Comparison of ENCODE assay signal across 11 mouse cellular contexts in the genomic region with DNA sequence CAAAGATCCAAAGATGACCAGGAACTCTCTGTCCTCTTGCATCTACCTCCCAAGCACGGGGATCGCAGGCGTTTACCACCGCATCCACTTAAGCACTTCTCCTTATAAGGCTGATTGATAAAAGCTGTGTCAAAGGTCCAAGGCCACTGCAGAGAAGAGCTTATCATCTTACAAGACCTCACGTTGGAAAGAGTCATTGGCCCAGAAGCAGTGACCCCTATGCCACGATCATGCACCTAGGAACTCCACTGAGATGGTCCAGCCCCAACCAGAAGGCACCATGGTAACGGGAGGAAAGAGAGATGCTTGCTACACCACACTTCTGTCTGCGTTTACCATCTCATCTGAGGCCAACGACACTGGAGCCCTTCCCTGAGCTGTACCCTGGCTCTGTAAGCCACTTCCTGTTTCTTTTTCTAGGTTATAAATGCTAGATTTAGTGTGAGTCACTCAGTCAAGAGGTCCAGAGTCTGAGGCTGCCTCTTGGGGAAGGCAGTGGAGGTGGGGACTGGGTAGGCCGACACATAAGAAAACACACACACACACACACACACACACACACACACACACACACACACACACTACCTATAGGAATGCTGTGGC.
DNase-seq lines count a peak whose midpoint lies in the region; ATAC-seq and TF ChIP-seq lines count a peak whose summit lies in the region.
"Had no signal": no experiment of that assay in that cellular context is flagged by ENCODE, and none has a peak within 500 bp of the region (broad histone marks: within the 10 kb centered on the region; RNA-seq: fewer than 3 reads in every experiment).

No protein-coding gene starts in this region.

- no peak for TF ChIP-seq CTCF in heart, adult 2 months (IDR thresholded peaks at IDR 0.05)
- TF ChIP-seq CTCF in spleen, adult 2 months (IDR thresholded peaks at IDR 0.05; ENCODE audit: extremely low read depth, insufficient read depth, insufficient read length, insufficient replicate concordance) = no peak

- H3K9me3 ChIP-seq in intestine, embryonic 15.5 days = no peaks in the 10 kb centered on the region
- H3K9me3 ChIP-seq in forebrain, embryonic 12.5 days = no peaks in the 10 kb centered on the region
- H3K9me3 ChIP-seq in midbrain, embryonic 14.5 days (ENCODE audit: control insufficient read depth, low read length) = no peaks in the 10 kb centered on the region
- H3K9me3 ChIP-seq: embryonic facial prominence, embryonic 10.5 days; neural tube, embryonic 12.5 days had no signal

- WGBS in heart, adult 2 months = 71% methylated on average over 10 of the region's 10 CpGs
- WGBS in intestine, embryonic 15.5 days = 66% methylated on average over 10 of the region's 10 CpGs
- 25% methylated on average over 10 of the region's 10 CpGs for WGBS in spleen, adult 2 months
- 90% methylated on average over 10 of the region's 10 CpGs for WGBS in forebrain, embryonic 12.5 days
- WGBS in midbrain, embryonic 14.5 days = 89% methylated on average over 10 of the region's 10 CpGs

- peak; percentile 92 for ATAC-seq in intestine, embryonic 15.5 days
- ATAC-seq in forebrain, embryonic 12.5 days (ENCODE audit: low FRiP score) = no peak
- ATAC-seq in midbrain, embryonic 14.5 days (ENCODE audit: low FRiP score, low TSS enrichment) = no peak

- no peak overlapping the region; the same call in 1 of the 2 replicates for H3K4me2 ChIP-seq in intestine, embryonic 15.5 days (replicated peaks)
- no peak overlapping the region for H3K4me2 ChIP-seq in forebrain, embryonic 12.5 days
- no peak overlapping the region for H3K4me2 ChIP-seq in midbrain, embryonic 14.5 days (ENCODE audit: low read length)
- H3K4me2 ChIP-seq: neural tube, embryonic 12.5 days had no signal

- H3K79me2 ChIP-seq in heart, adult 2 months (replicated peaks; ENCODE audit: control insufficient read depth, insufficient read depth, low read length) = no peaks in the 10 kb centered on the region

- no peaks in the 10 kb centered on the region for H3K36me3 ChIP-seq in heart, adult 2 months (ENCODE audit: control insufficient read depth, insufficient read depth, low read length)
- H3K36me3 ChIP-seq in intestine, embryonic 15.5 days = no peaks in the 10 kb centered on the region
- no peaks in the 10 kb centered on the region for H3K36me3 ChIP-seq in spleen, adult 2 months (ENCODE audit: control insufficient read depth, insufficient read depth, low read length)
- no peaks in the 10 kb centered on the region for H3K36me3 ChIP-seq in forebrain, embryonic 12.5 days (replicated peaks)
- no peaks in the 10 kb centered on the region for H3K36me3 ChIP-seq in midbrain, embryonic 14.5 days (ENCODE audit: control insufficient read depth, insufficient read depth, low read length)
- H3K36me3 ChIP-seq: embryonic facial prominence, embryonic 10.5 days; neural tube, embryonic 12.5 days had no signal

- TF ChIP-seq EP300 in heart, adult 2 months (IDR thresholded peaks at IDR 0.05; ENCODE audit: insufficient read depth, low read depth, low read length) = no peak

- DNase-seq in heart, adult 2 months = peak in 1 of 2 experiments; percentile 44
- no peak for DNase-seq in heart, postnatal 10 days
- DNase-seq in CD4-positive, CD25-positive, alpha-beta regulatory T cell, adult 2 months (ENCODE audit: low read depth, low spot score) = peak; percentile 77
- DNase-seq in spleen, adult 2 months (ENCODE audit: low read depth in 1 of 2, low spot score in 2 of 2) = peak; percentile 51 to 56
- DNase-seq in right cerebral cortex, postnatal 36 days (ENCODE audit: low spot score in 2 of 2) = no peak
- no peak for DNase-seq in midbrain, embryonic 14.5 days
- DNase-seq: adrenal gland, postnatal 10 days had no signal

- H3K4me3 ChIP-seq in heart, adult 2 months = no peak overlapping the region
- H3K4me3 ChIP-seq in intestine, embryonic 15.5 days (replicated peaks) = no peak overlapping the region
- no peak overlapping the region for H3K4me3 ChIP-seq in spleen, adult 2 months (ENCODE audit: extremely low read depth, insufficient read depth, insufficient read length)
- H3K4me3 ChIP-seq in forebrain, embryonic 12.5 days (replicated peaks) = no peak overlapping the region
- no peak overlapping the region for H3K4me3 ChIP-seq in midbrain, embryonic 14.5 days (replicated peaks; ENCODE audit: low read depth, low read length)
- H3K4me3 ChIP-seq: embryonic facial prominence, embryonic 10.5 days; neural tube, embryonic 12.5 days had no signal

- peaks cover 19% of the 10 kb centered on the region for H3K4me1 ChIP-seq in heart, adult 2 months (ENCODE audit: control insufficient read depth, insufficient read depth, low read length)
- peaks cover 14% of the 10 kb centered on the region; the same call in 1 of the 2 replicates for H3K4me1 ChIP-seq in intestine, embryonic 15.5 days (replicated peaks)
- peaks cover 26% of the 10 kb centered on the region for H3K4me1 ChIP-seq in spleen, adult 2 months (ENCODE audit: control insufficient read depth, insufficient read depth, insufficient read length)
- H3K4me1 ChIP-seq in forebrain, embryonic 12.5 days = no peaks in the 10 kb centered on the region
- H3K4me1 ChIP-seq in midbrain, embryonic 14.5 days (ENCODE audit: control insufficient read depth, insufficient read depth, low read length) = no peaks in the 10 kb centered on the region
- H3K4me1 ChIP-seq: neural tube, embryonic 12.5 days had no signal

- no peak overlapping the region for H3K9ac ChIP-seq in heart, adult 2 months (ENCODE audit: low read depth, low read length)
- no peak overlapping the region for H3K9ac ChIP-seq in intestine, embryonic 15.5 days
- H3K9ac ChIP-seq in forebrain, embryonic 12.5 days = no peak overlapping the region
- no peak overlapping the region for H3K9ac ChIP-seq in midbrain, embryonic 14.5 days (replicated peaks; ENCODE audit: low read length)
- H3K9ac ChIP-seq: neural tube, embryonic 12.5 days had no signal

- intact Hi-C loops in heart, adult 2 months (cut with DNase I) = no loop called here
- intact Hi-C loops in heart, postnatal 10 days (cut with DNase I) = loop anchor here (5.0 kb wide), 1 partner anchor 144 kb away; a partner anchor contains a TSS

- no peak for TF ChIP-seq POLR2A in heart, adult 2 months (IDR thresholded peaks at IDR 0.05; ENCODE audit: insufficient read depth, low read depth, low read length)
- TF ChIP-seq POLR2A in spleen, adult 2 months (IDR thresholded peaks at IDR 0.05; ENCODE audit: low read depth, low read length) = peak; percentile 29; the same call in 1 of the 2 replicates

- H3K27me3 ChIP-seq in heart, adult 2 months (ENCODE audit: control insufficient read depth, insufficient read depth, low read length) = no peaks in the 10 kb centered on the region
- no peaks in the 10 kb centered on the region for H3K27me3 ChIP-seq in intestine, embryonic 15.5 days (replicated peaks)
- H3K27me3 ChIP-seq in spleen, adult 2 months (ENCODE audit: control insufficient read depth, insufficient read depth, low read length) = no peaks in the 10 kb centered on the region
- no peaks in the 10 kb centered on the region for H3K27me3 ChIP-seq in forebrain, embryonic 12.5 days
- H3K27me3 ChIP-seq in midbrain, embryonic 14.5 days (ENCODE audit: control insufficient read depth, insufficient read depth, low read length) = no peaks in the 10 kb centered on the region
- H3K27me3 ChIP-seq: neural tube, embryonic 12.5 days had no signal

- peak overlapping the region; percentile 31; the same call in 1 of the 2 replicates for H3K27ac ChIP-seq in heart, adult 2 months
- H3K27ac ChIP-seq in intestine, embryonic 15.5 days = 0 out of 2 replicates have a peak overlapping the region, but pooled peaks have one; percentile 40
- peak overlapping the region; percentile 84 for H3K27ac ChIP-seq in spleen, adult 2 months (ENCODE audit: insufficient read depth, low read length)
- H3K27ac ChIP-seq in forebrain, embryonic 12.5 days = no peak overlapping the region
- H3K27ac ChIP-seq in midbrain, embryonic 14.5 days (replicated peaks; ENCODE audit: low read depth, low read length) = no peak overlapping the region
- H3K27ac ChIP-seq: embryonic facial prominence, embryonic 10.5 days; neural tube, embryonic 12.5 days had no signal

Comparison
In these comparisons a context has a peak if more than half of its experiments do, and no peak if none do; other contexts are left out.
1. DNase-seq: peak in CD4-positive, CD25-positive, alpha-beta regulatory T cell, adult 2 months (single experiment) and spleen, adult 2 months (2 of 2); none in heart, postnatal 10 days (0 of 2), right cerebral cortex, postnatal 36 days (0 of 2) and midbrain, embryonic 14.5 days (single experiment).
2. H3K27ac ChIP-seq: peak in heart, adult 2 months (single experiment), intestine, embryonic 15.5 days (single experiment) and spleen, adult 2 months (single experiment); none in forebrain, embryonic 12.5 days (single experiment) and midbrain, embryonic 14.5 days (single experiment).